Mouse (Mus musculus) natural killer cell, adult 2 months (primary cell): ENCODE data around the gene Iqcj.
"Not testable (repeated sequence)": the region's sequence is repeated elsewhere in the genome, so short reads cannot be mapped to it uniquely, and the experiment has no call there.

ENCODE experiments used
- DNase-seq, 2 experiments: peaks; one replicate each; pipeline ENCODE4 v3.0.0; 2022; ENCODE audit warnings: low spot score in 2 of 2

The Iqcj gene

GRCm38 (mm10) chr3:68071395-68072386 lies 179.7 kb downstream of the Iqcj start:
- no peak for DNase-seq

DNA sequence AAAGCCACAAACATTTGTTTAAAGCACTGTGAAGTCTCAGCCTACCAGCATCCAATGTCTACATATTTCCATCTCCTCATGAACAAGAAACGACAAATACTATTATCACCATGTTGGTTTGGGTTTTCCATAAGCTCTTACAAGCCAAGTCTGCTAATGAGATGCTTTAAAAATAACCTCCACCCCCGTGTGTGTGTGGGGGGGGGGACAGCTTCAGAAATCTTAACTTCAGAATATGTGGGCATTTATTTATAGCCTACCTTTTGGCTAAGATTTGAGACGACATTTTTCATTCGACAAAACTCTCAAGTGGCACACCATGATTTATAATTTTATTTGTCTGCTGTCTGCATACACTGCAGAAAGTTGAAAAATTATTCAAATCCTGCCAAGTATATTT lies 185.4 kb downstream of the Iqcj start:
- DNase-seq = no peak

DNA sequence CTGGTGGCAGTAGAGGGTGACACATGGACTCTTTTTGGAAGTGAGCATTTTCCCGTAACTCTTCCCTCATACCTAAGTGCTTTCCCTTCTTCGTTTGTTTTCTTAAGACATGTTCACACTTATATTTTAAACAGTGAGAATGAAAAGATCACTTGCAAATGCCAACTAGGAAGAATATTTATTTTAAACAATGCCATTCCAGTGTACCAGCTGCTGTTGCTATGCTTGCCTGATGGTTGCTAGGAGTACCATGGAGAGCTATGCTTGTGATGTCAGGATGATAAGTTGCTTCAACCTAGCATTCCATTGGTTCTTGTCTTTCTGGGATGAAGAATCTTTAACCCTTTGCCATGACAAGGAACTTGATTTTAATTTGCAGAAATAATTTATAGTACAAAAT lies 193.0 kb downstream of the Iqcj start:
- no peak for DNase-seq

DNA sequence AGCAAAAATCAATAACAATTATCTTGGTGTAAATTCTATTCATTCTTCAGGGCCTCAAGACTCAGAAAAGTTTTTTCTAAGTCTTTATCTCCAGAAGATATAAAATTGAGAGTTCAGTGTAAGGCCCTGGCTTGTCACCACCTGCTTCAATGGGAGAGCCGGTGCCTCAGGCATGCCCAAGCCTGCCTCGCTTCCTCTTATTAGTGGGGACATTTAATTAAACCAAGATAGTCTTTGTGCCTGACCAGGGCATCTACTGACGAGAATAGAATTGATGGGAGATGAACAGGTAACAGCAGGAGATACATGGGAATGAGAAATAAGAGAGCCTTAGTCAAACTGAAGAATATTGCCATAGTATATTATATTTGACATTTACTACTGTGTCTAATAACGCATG lies 200.1 kb downstream of the Iqcj start:
- no peak for DNase-seq

- no peak for DNase-seq
These were observed 204.9 kb downstream of the Iqcj start for GRCm38 (mm10) chr3:68096724-68097431.

- not testable (repeated sequence) for DNase-seq
These were observed 207.5 kb downstream of the Iqcj start for GRCm38 (mm10) chr3:68099561-68099960.

- DNase-seq = no peak
These were observed 209.3 kb downstream of the Iqcj start for GRCm38 (mm10) chr3:68101343-68101742.

DNA sequence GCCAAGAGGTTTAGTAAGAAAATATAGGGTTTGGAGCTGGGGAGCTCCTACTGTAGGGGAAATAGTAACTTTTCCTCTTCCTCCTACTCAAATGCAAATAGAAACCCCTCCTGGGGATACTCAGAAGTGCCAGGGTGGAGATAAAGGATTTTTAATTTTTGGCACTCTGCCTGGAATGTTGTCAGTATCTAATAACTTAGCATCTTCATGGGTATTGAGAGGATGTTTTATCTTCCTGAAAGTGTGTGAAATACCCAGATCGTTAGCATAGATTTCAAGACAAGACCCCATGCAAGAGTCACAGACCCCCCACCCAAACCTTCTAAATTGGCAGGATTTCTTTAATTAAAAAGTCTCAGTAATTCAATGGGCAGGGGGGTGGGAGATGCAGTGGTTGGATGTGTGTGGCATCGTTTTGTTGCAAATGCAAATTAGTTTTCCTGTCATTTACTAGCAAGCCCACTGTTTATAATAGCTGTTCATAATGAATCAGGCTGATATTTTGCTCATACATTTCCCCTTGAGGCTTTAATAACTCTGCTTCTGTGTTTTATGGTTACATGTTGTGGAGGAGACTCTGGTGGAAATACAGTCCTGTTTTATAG lies 213.2 kb downstream of the Iqcj start:
- DNase-seq = no peak
